Mouse (Mus musculus) urinary bladder, adult 2 months (tissue): ENCODE data around the gene Gpr137c. TPM values are rescaled to one million over a fixed set of nuclear protein-coding genes. Genes with fewer than 3 reads are reported as not detected.

Source experiments
- DNase-seq: peaks from one replicate; pipeline ENCODE4 v3.0.0; 2022; ENCODE audit warnings: low spot score
- polyA plus RNA-seq: library from polyadenylated mRNA; depleted of rRNA; stranded (reverse); fragments of >200 nt; gene quantifications from 2 replicates; pipeline ENCODE4 v1.2.3, GENCODE M21; 2012; rRNA removed

The Gpr137c gene
- 1.8 and 1.9 TPM in 2 replicates for polyA plus RNA-seq

GRCm38 (mm10) chr14:45219281-45220089 lies at the start of gene Gpr137c:
TSS of gene Gpr137c (plus strand) at chr14:45219717.
- DNase-seq = peak; percentile 87

GRCm38 (mm10) chr14:45172260-45172659 lies 47.3 kb upstream of the Gpr137c start:
- DNase-seq = no peak

- DNase-seq = no peak
These were observed 44.3 kb upstream of the Gpr137c start for GRCm38 (mm10) chr14:45175012-45175740.

- DNase-seq = no peak
These were observed 40.3 kb upstream of the Gpr137c start for GRCm38 (mm10) chr14:45179186-45179585.

GRCm38 (mm10) chr14:45179606-45180005 lies 39.9 kb upstream of the Gpr137c start:
- no peak for DNase-seq

- no peak for DNase-seq
These were observed 37.9 kb upstream of the Gpr137c start for GRCm38 (mm10) chr14:45181611-45182010.

GRCm38 (mm10) chr14:45190999-45191398 lies 28.5 kb upstream of the Gpr137c start:
- no peak for DNase-seq

GRCm38 (mm10) chr14:45200607-45201006 lies 18.9 kb upstream of the Gpr137c start:
- no peak for DNase-seq

GRCm38 (mm10) chr14:45210683-45211082 lies 8.8 kb upstream of the Gpr137c start:
- DNase-seq = no peak

GRCm38 (mm10) chr14:45211431-45211830 lies 8.1 kb upstream of the Gpr137c start:
- DNase-seq = no peak

GRCm38 (mm10) chr14:45216711-45217340 lies 2.7 kb upstream of the Gpr137c start:
- DNase-seq = no peak

- no peak for DNase-seq
These were observed 1.8 kb upstream of the Gpr137c start for GRCm38 (mm10) chr14:45217693-45218092.

GRCm38 (mm10) chr14:45220090-45220956 lies 806 bp downstream of the Gpr137c start, which contains the start of gene Txndc16:
TSS of gene Txndc16 (minus strand) at chr14:45220328.
- DNase-seq = peak; percentile 59

- no peak for DNase-seq
These were observed 1.6 kb downstream of the Gpr137c start for GRCm38 (mm10) chr14:45220957-45221630.

GRCm38 (mm10) chr14:45239042-45239441 lies 19.5 kb downstream of the Gpr137c start:
- no peak for DNase-seq

- DNase-seq = no peak
These were observed 22.1 kb downstream of the Gpr137c start for GRCm38 (mm10) chr14:45241613-45242012.

- DNase-seq = no peak
These were observed 32.1 kb downstream of the Gpr137c start for GRCm38 (mm10) chr14:45251548-45252076.

GRCm38 (mm10) chr14:45263831-45264592 lies 44.5 kb downstream of the Gpr137c start:
- no peak for DNase-seq

- no peak for DNase-seq
These were observed 56.3 kb downstream of the Gpr137c start for GRCm38 (mm10) chr14:45275816-45276215.

- no peak for DNase-seq
These were observed 62.5 kb downstream of the Gpr137c start for GRCm38 (mm10) chr14:45282066-45282465.
